Mouse (Mus musculus) fat pad, adult 2 months (tissue): ENCODE data around the gene Shisa8.

Experiments used
- DNase-seq: peaks from one replicate; pipeline ENCODE4 v3.0.0-alpha.2; 2011; ENCODE audit warnings: low read depth, low spot score; ENCODE audit errors: extremely low read depth

The Shisa8 gene

GRCm38 (mm10) chr15:82206365-82207104 lies 6.1 kb downstream of the Shisa8 start:
- no peak for DNase-seq

- DNase-seq = no peak
Observed at GRCm38 (mm10) chr15:82204680-82205371, 7.8 kb downstream of the Shisa8 start.

- no peak for DNase-seq
Observed at GRCm38 (mm10) chr15:82203611-82204351, 8.8 kb downstream of the Shisa8 start.

- DNase-seq = no peak
Observed at GRCm38 (mm10) chr15:82203090-82203489, 9.5 kb downstream of the Shisa8 start.

- DNase-seq = no peak
Observed at GRCm38 (mm10) chr15:82202086-82202485, 10.5 kb downstream of the Shisa8 start.

GRCm38 (mm10) chr15:82199546-82199945 lies 13.1 kb downstream of the Shisa8 start:
- DNase-seq = no peak

GRCm38 (mm10) chr15:82198342-82198741 lies 14.3 kb downstream of the Shisa8 start:
- DNase-seq = no peak

- DNase-seq = no peak
Observed at GRCm38 (mm10) chr15:82197937-82198336, 14.7 kb downstream of the Shisa8 start.

GRCm38 (mm10) chr15:82197246-82197750 lies 15.3 kb downstream of the Shisa8 start:
- DNase-seq = no peak

GRCm38 (mm10) chr15:82196300-82196699 lies 16.3 kb downstream of the Shisa8 start:
- no peak for DNase-seq

GRCm38 (mm10) chr15:82192617-82193016 lies 20.0 kb downstream of the Shisa8 start:
- no peak for DNase-seq

- no peak for DNase-seq
Observed at GRCm38 (mm10) chr15:82188481-82189240, 24.0 kb downstream of the Shisa8 start.

GRCm38 (mm10) chr15:82187924-82188323 lies 24.7 kb downstream of the Shisa8 start:
- no peak for DNase-seq

GRCm38 (mm10) chr15:82187401-82187800 lies 25.2 kb downstream of the Shisa8 start:
- DNase-seq = no peak

- DNase-seq = no peak
Observed at GRCm38 (mm10) chr15:82186931-82187330, 25.7 kb downstream of the Shisa8 start.

GRCm38 (mm10) chr15:82186131-82186530 lies 26.5 kb downstream of the Shisa8 start:
- DNase-seq = no peak

- no peak for DNase-seq
Observed at GRCm38 (mm10) chr15:82185062-82185783, 27.4 kb downstream of the Shisa8 start.

GRCm38 (mm10) chr15:82184656-82185055 lies 28.0 kb downstream of the Shisa8 start:
- DNase-seq = no peak

GRCm38 (mm10) chr15:82184183-82184582 lies 28.4 kb downstream of the Shisa8 start:
- DNase-seq = no peak

- no peak for DNase-seq
Observed at GRCm38 (mm10) chr15:82183596-82183995, 29.0 kb downstream of the Shisa8 start.
